Mouse (Mus musculus) cortical plate, adult 2 months (tissue): ENCODE results near the gene Dusp22.

Source experiments
- CTCF ChIP-seq: fragments of 200-500 bp; IDR thresholded peaks from 2 replicates; pipeline ENCODE4 v1.5.1; 2011; ENCODE audit warnings: mild to moderate bottlenecking, control low read depth, low read length; ENCODE audit not compliant: insufficient read depth; ENCODE audit errors: extremely low read depth
- POLR2A ChIP-seq: fragments of 200-500 bp; IDR thresholded peaks from 2 replicates; pipeline ENCODE4 v1.6.1; 2011; ENCODE audit warnings: mild to moderate bottlenecking, low read length, control low read depth; ENCODE audit not compliant: insufficient read depth; ENCODE audit errors: extremely low read depth

DNA sequence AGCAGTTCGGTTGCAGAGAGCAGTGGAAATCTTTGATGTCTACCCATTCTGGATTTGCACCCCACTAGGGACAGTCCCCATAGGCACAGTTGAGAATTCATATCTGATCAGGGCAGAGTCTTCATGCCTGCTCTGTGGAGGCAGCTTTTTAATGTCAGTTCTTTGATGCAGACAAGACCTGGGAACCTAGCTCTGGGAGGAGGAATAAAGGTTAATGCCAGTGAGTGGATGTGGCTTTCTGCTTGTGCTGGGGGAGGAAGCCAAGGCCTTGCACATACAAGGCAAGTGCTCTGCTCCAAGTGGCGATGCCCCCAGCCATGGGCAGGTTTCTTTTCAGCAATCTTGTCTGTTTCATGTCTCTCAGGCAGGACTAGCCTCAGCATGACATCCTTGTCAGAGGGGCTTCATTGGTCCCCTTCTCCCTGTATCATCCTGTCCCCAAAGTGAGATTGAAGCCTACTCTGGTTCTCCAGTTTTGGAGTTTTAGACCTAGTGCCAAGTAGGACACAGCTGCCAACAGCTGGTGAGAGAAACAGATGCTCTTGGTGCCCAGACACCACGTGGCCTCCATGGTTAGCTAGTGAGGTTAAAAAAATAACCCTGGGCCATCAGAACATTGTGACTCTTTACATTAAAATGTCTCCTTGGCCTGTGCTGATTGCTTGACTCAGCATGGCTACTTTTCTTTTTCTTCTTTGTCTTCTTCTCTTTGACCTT is 100.7 kb downstream of the Dusp22 start:
- no peak for TF ChIP-seq CTCF
- TF ChIP-seq POLR2A, result no peak
